Mouse (Mus musculus) spleen, embryonic (tissue): ENCODE measurements around the gene 4931428F04Rik.

Source experiments
- CTCF ChIA-PET: fragments of 350-600 bp; sonication (Branson Sonifier 250); formaldehyde crosslinking; loops from one replicate; lab custom pipeline; 2022; lab: Charles Lee

Gene 4931428F04Rik

DNA sequence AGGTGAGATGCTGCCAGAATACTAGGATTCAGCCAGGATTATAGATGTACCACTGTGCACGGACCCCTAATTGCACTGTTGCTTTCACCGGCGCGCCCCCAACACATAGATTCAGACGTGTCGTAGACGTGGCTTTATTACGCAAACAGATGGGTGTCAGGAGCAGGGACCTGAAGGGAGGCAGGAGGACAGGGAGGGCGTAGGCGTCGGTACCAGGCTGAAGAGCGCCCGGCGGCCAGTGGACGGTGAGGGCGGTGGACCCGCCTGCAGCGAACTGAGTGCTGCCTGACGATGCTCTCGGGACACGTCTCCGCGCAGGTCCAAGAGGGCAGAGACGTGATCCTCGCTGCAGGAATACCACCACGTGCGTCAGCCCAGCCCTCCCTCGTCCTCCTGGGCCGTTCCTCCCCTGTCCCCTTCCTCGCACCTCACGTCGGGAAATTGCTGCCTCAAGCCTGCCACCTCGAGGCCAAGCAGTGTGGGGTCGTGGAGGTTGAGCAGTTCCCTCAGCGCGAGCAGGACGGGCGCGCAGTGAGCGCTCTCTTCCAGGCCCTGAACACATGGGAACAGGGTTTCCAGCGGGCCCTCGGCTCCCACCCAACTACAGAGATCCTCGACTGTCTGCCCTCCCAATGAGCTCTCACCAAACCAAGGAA lies at the start of gene 4931428F04Rik:
4931428F04Rik (minus strand) TSS at position 60 of the 656 bp plus-strand sequence.
- CTCF ChIA-PET = no interaction called here

GRCm38 (mm10) chr8:105338992-105339391 lies 49.3 kb upstream of the 4931428F04Rik start:
- CTCF ChIA-PET = no interaction called here

- CTCF ChIA-PET = no interaction called here
These were observed 46.9 kb upstream of the 4931428F04Rik start for GRCm38 (mm10) chr8:105336373-105337130.

DNA sequence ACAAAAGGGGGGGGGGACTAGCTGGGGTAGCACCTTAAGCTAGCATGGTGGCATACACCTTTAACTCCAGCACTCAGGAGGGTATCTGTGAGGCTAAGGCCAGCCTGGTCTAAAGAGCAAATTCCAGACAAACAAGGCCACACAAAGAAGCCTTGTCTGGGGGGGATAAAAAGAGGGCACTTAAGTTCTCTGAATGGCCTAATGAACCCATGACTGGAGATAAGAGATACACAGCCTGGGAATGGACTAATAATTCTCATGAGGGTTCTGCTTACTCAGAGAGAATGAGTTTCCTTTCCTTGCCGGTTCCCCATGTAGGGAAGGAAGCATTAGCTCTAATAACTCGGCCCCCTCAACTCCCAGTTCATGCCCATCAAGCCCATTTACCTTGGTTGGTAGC lies 42.9 kb upstream of the 4931428F04Rik start:
- CTCF ChIA-PET = no interaction called here

- CTCF ChIA-PET = no interaction called here
These were observed 42.3 kb upstream of the 4931428F04Rik start for GRCm38 (mm10) chr8:105331931-105332330.

GRCm38 (mm10) chr8:105331469-105331868 lies 41.8 kb upstream of the 4931428F04Rik start:
- CTCF ChIA-PET = no interaction called here

- CTCF ChIA-PET = no interaction called here
These were observed 40.7 kb upstream of the 4931428F04Rik start for GRCm38 (mm10) chr8:105330325-105330724.

DNA sequence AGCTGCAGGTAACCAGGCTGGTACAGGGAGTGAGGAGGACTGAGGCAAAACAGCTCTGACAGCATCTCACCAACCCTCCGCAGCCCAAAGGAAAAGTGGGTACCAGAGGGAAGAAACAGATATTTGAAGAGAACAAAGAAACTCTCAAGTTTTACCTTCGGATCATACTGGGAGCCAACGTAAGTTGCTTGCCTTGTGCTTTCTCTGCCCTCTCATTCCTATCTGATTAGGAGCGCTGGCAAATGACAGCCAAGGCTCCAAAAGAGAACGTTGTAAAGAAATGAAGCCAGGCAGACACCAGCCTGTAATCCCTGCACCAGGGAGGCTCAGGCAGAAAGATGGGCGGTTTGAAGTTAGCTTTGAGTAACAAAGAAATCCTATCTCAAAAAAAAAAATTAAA lies 37.3 kb upstream of the 4931428F04Rik start:
- CTCF ChIA-PET = no interaction called here

DNA sequence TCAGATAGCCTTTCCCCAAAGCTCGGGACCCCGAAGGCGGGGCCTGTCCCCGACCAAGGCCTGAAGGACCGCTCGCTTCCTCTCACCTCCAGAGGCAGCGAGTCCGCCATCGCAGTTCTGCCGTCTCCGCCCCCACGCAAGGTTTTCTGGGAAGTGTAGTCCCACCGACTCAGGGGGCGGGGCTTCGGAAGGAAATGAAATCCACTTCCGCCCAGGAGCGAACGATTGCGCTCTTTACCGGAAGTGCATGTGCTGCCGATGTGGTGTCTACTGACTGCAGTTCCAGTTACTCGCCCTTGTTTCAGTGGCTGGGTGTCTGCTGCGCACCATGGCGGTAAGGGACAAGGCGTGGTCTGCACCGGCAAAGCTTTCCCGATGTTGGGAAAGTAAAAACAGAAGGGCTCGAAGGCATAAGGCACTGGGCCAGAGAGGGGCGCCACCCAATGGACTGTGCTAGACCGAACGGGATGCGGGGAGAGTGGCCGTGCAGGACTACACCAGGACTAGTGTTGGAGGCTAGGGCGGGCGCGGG lies 36.5 kb upstream of the 4931428F04Rik start, which contains the start of the genes Lrrc29 and Tmem208:
Lrrc29 (minus strand) TSS at position 138 of the 532 bp plus-strand sequence.
Tmem208 (plus strand) TSS at position 214 of the 532 bp plus-strand sequence.
- CTCF ChIA-PET = no interaction called here

GRCm38 (mm10) chr8:105325641-105326093 lies 36.0 kb upstream of the 4931428F04Rik start:
- CTCF ChIA-PET = no interaction called here

DNA sequence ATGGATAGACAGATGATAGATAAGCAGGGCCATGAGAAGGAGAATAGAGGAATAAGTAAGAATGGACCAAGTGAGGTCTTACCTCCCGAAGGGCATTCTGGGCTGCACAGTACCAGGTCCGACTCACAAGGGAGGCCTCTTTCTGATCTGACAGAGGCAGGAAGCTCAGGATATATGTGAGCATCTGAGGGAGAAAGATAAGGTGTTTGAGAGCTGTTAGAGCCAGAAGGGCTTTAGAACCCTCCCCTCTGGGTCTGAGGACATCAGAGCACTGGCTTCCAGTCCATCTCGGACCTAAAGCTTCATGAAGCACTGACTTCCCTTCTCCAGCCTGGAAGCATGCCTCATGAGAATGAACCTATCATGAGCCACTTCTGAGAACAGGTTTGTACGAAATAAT lies 33.5 kb upstream of the 4931428F04Rik start:
- CTCF ChIA-PET = interaction anchor here (0.6 kb wide), 1 partner anchor 100 kb away, joined by 3 read pairs; no protein-coding TSS in a partner anchor

- CTCF ChIA-PET = no interaction called here
These were observed 29.1 kb upstream of the 4931428F04Rik start for GRCm38 (mm10) chr8:105318662-105319190.

DNA sequence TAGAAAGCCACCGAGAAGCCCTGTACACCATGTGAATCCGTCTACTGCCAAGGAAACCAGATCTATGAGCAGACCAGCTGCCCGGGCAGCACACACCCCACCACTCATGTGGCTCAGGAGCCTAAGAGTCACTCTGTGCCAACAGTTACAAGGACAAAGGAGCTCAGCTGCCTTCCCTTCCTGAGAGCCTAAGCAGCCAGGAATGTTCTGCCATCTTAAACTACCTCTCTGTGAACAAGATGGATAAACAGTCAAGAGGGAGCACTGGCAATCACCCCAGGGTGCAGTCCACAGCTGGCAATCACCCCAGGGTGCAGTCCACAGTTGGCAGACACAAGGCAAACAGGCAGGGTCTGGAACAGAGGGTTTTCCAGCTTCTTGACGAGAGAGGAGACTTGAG lies 28.3 kb upstream of the 4931428F04Rik start:
- CTCF ChIA-PET = interaction anchor here (0.5 to 0.6 kb wide), 2 partner anchors 33 to 46 kb away, joined by 3 to 11 read pairs; no protein-coding TSS in a partner anchor

GRCm38 (mm10) chr8:105315073-105315769 lies 25.6 kb upstream of the 4931428F04Rik start:
- CTCF ChIA-PET = no interaction called here

GRCm38 (mm10) chr8:105313622-105314402 lies 24.1 kb upstream of the 4931428F04Rik start:
- CTCF ChIA-PET = no interaction called here

DNA sequence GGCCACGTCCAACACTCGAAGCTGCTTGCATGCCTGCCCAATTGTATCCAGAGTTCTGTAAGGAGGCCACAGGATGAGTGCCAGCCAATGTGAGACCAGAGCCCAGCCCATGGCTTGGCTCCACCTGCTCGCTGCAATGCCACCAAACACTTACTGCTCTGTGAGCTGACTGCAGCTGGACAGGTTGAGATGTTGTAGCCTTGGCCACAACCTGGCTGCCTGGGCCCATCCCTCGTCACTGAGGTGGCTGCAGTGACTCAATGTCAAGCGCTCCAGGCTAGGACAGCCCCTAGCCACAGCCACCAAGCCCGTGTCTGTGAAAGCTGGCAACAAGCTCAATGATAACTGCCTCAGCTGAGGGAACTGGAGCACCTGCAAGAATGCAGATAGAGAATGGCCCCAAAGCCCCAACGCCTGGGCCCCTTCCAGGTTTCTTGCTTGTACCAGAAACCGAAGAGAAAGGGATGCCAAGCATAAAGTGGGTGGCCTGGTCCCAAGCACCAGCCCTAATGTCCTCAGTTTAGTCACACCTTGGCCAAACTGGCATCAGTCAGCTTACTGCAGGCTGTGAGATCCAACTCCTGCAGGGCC lies 23.3 kb upstream of the 4931428F04Rik start:
- CTCF ChIA-PET = no interaction called here

DNA sequence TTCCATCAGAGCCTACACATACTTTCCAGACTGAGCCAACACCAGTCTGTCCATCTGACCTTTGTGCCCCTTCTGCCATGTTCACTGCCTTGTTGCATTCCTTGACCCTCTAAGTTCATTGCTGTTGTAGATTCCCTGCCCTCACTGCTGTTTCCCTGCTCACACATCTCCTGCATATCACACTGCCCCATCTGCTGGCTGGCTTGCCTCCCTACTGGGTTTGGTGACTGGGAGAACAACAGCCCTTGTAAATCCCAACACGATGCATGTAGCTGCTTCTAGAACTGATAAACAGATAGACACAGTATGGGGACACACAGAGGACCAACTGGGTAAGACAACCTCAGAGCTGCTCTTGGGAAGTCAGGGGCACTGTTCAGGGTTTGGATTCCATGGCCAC lies 22.1 kb upstream of the 4931428F04Rik start:
- CTCF ChIA-PET = no interaction called here

DNA sequence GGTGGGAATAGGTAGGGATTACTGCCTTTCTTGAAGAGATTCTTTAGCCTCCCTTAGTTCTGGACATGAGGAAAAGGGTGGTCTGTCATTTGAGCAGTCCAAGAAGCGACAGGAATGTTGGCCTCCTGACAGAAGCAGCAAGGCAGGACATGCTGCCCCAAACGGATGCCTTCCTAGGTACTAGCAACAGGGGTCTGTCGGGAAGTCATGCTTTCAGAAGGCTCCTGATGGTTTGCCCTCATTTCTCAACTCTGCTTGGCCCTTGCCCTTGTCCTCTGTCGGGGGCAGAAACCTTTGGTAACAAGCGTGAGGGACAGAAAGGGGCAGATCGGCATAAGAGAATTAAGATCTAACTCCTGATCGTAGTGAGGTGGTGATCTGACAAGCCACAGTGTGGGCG lies 20.5 kb upstream of the 4931428F04Rik start:
- CTCF ChIA-PET = no interaction called here

GRCm38 (mm10) chr8:105309142-105309847 lies 19.6 kb upstream of the 4931428F04Rik start:
- CTCF ChIA-PET = no interaction called here

GRCm38 (mm10) chr8:105308428-105308827 lies 18.8 kb upstream of the 4931428F04Rik start:
- CTCF ChIA-PET = interaction anchor here (0.6 kb wide), 2 partner anchors 36 to 260 kb away, joined by 3 to 5 read pairs; no protein-coding TSS in a partner anchor
